Mouse (Mus musculus): ENCODE results near the gene Zfc3h1.

Zfc3h1 gene

GRCm38 (mm10) chr10:115384221-115385017, at the start of gene Zfc3h1, which contains the start of gene Thap2:
Gene Zfc3h1, plus strand, starts transcription at chr10:115384959.
Gene Thap2, minus strand, starts transcription at chr10:115384443.
- DNase-seq (ENCODE audit: low spot score in 2 of 2): peak; percentile 96 to 98

GRCm38 (mm10) chr10:115336901-115337300, 47.9 kb upstream of the Zfc3h1 start:
- DNase-seq (ENCODE audit: low spot score in 2 of 2): no peak

GRCm38 (mm10) chr10:115339820-115340328, 44.9 kb upstream of the Zfc3h1 start:
- no peak for DNase-seq (ENCODE audit: low spot score in 2 of 2)

- DNase-seq (ENCODE audit: low spot score in 2 of 2): no peak
These were observed 41.9 kb upstream of the Zfc3h1 start for GRCm38 (mm10) chr10:115342771-115343425.

- DNase-seq (ENCODE audit: low spot score in 2 of 2): no peak
These were observed 38.3 kb upstream of the Zfc3h1 start for GRCm38 (mm10) chr10:115346444-115346843.

GRCm38 (mm10) chr10:115348131-115348530, 36.6 kb upstream of the Zfc3h1 start:
- no peak for DNase-seq (ENCODE audit: low spot score in 2 of 2)

GRCm38 (mm10) chr10:115349029-115349428, 35.7 kb upstream of the Zfc3h1 start:
- DNase-seq (ENCODE audit: low spot score in 2 of 2): no peak

GRCm38 (mm10) chr10:115349509-115349908, 35.2 kb upstream of the Zfc3h1 start:
- no peak for DNase-seq (ENCODE audit: low spot score in 2 of 2)

- no peak for DNase-seq (ENCODE audit: low spot score in 2 of 2)
These were observed 33.9 kb upstream of the Zfc3h1 start for GRCm38 (mm10) chr10:115350810-115351397.

GRCm38 (mm10) chr10:115354553-115354952, 30.2 kb upstream of the Zfc3h1 start:
- no peak for DNase-seq (ENCODE audit: low spot score in 2 of 2)

GRCm38 (mm10) chr10:115355016-115355415, 29.7 kb upstream of the Zfc3h1 start:
- no peak for DNase-seq (ENCODE audit: low spot score in 2 of 2)

GRCm38 (mm10) chr10:115356106-115356505, 28.7 kb upstream of the Zfc3h1 start:
- DNase-seq (ENCODE audit: low spot score in 2 of 2): no peak

- no peak for DNase-seq (ENCODE audit: low spot score in 2 of 2)
These were observed 26.4 kb upstream of the Zfc3h1 start for GRCm38 (mm10) chr10:115358216-115358919.

- DNase-seq (ENCODE audit: low spot score in 2 of 2): no peak
These were observed 25.7 kb upstream of the Zfc3h1 start for GRCm38 (mm10) chr10:115359066-115359465.

- DNase-seq (ENCODE audit: low spot score in 2 of 2): peak; percentile 89 to 96
These were observed 22.7 kb upstream of the Zfc3h1 start, which contains the start of gene Tmem19 for GRCm38 (mm10) chr10:115361840-115362622. Gene Tmem19, minus strand, starts transcription at chr10:115362501.

GRCm38 (mm10) chr10:115362623-115362964, 22.2 kb upstream of the Zfc3h1 start:
- no peak for DNase-seq (ENCODE audit: low spot score in 2 of 2)

- DNase-seq (ENCODE audit: low spot score in 2 of 2): no peak
These were observed 21.6 kb upstream of the Zfc3h1 start for GRCm38 (mm10) chr10:115363151-115363550.

GRCm38 (mm10) chr10:115381506-115382084, 3.2 kb upstream of the Zfc3h1 start:
- DNase-seq (ENCODE audit: low spot score in 2 of 2): no peak

- DNase-seq (ENCODE audit: low spot score in 2 of 2): no peak
These were observed 1.7 kb upstream of the Zfc3h1 start for GRCm38 (mm10) chr10:115382846-115383643.
